Mouse (Mus musculus) midbrain, postnatal 0 days (tissue): ENCODE measurements around the gene Lrrc61. TPM values are rescaled to one million over a fixed set of nuclear protein-coding genes. Genes with fewer than 3 reads are reported as not detected.

ENCODE experiments used
- ATAC-seq: fragments of 200-750 bp; cut with Nextera tagmentation; 2 replicates; pipeline ENCODE4 v1.8.0; 2017; ENCODE audit warnings: moderate number of reproducible peaks, mild to moderate bottlenecking, moderate TSS enrichment, moderate library complexity; ENCODE audit not compliant: low FRiP score
- DNase-seq: peaks from one replicate; pipeline ENCODE4 v3.0.0-alpha.2; 2015; ENCODE audit warnings: low spot score
- H3K27ac ChIP-seq: fragments of 300-500 bp; sonication (generic); 2 replicates; pipeline ENCODE4 v1.5.1; 2014; ENCODE audit warnings: low read depth, mild to moderate bottlenecking, low read length, mixed read lengths
- H3K27me3 ChIP-seq: fragments of 300-500 bp; sonication (generic); 2 replicates; pipeline ENCODE4 v1.6.1; 2014; ENCODE audit warnings: low read length, control low read depth, mixed read lengths; ENCODE audit not compliant: insufficient read depth
- H3K36me3 ChIP-seq: fragments of 300-500 bp; sonication (generic); 2 replicates; pipeline ENCODE4 v1.6.1; 2014; ENCODE audit warnings: low read length, control low read depth, mixed read lengths; ENCODE audit not compliant: insufficient read depth
- H3K4me1 ChIP-seq: fragments of 300-500 bp; sonication (generic); 2 replicates; pipeline ENCODE4 v1.6.1; 2014; ENCODE audit warnings: mild to moderate bottlenecking, control low read depth, antibody characterized with exemption, low read length, mixed read lengths; ENCODE audit not compliant: insufficient read depth
- H3K4me2 ChIP-seq: fragments of 300-500 bp; sonication (generic); 2 replicates; pipeline ENCODE4 v1.6.1; 2014; ENCODE audit warnings: low read depth, mild to moderate bottlenecking, low read length, mixed read lengths; ENCODE audit not compliant: poor library complexity, severe bottlenecking
- H3K4me3 ChIP-seq: fragments of 300-500 bp; sonication (generic); 2 replicates; pipeline ENCODE4 v1.5.1; 2014; ENCODE audit warnings: low read depth, mild to moderate bottlenecking, low read length, moderate library complexity
- H3K9ac ChIP-seq: fragments of 300-500 bp; sonication (generic); replicated peaks from 2 replicates; pipeline ENCODE4 v1.6.1; 2014; ENCODE audit warnings: mild to moderate bottlenecking, low read length, moderate library complexity, mixed read lengths; ENCODE audit not compliant: poor library complexity, severe bottlenecking
- H3K9me3 ChIP-seq: fragments of 300-500 bp; sonication (generic); 2 replicates; pipeline ENCODE4 v1.6.1; 2016; ENCODE audit warnings: low read length, control low read depth
- CTCF ChIP-seq: IDR thresholded peaks from 2 replicates; pipeline ENCODE4 v1.5.1; 2016; ENCODE audit warnings: antibody characterized with exemption, mild to moderate bottlenecking
- WGBS: fragments of 180-500 bp; shearing (Covaris S2); extraction: QIAGEN DNeasy Blood & Tissue Kit; methylation state at CpG from one replicate; pipeline ENCODE4 v1.1.7; 2014; 5-methylcytosine and 5-hydroxymethylcytosine counted together
- polyA plus RNA-seq: library from polyadenylated mRNA; unstranded; fragments of >200 nt; fragmentation: Nextera tagmentation; extraction: Ambion mirVana; gene quantifications from 2 replicates; pipeline ENCODE4 v1.2.1, GENCODE M21; 2015
- total RNA-seq: library from RNA; depleted of rRNA; stranded (reverse); fragments of >200 nt; gene quantifications from 2 replicates; pipeline ENCODE4 v1.2.3, GENCODE M21; 2014

The Lrrc61 gene
- total and polyA plus RNA-seq, 2 experiments from 2014 or later = 23.3 to 82.4 TPM

DNA sequence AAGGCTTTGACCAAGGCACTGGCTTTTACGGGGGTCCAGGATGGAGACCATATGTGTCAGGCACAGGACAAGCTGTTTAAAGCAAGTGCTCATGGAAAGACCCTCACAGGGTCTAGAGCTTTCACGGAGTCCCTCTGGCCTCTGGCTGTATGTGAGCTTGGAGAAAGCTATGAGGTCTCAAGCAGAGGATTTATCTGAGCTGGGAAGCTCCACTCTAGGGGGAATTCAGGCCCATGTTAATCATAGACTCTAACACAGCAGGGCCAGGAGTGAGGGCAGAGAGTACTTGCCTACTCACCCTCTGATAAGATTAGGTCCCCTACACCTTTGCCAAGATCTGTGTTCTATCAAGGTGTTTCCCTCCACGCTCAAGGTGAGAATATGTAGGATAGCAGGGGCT lies 12.0 kb upstream of the Lrrc61 start:
- Histone ChIP-seq H3K4me3 (no peak overlapping the region), H3K27me3 (no peaks in the 10 kb centered on the region), H3K9me3 (no peaks in the 10 kb centered on the region), H3K36me3 (peaks cover 22% of the 10 kb centered on the region), H3K9ac (no peak overlapping the region), H3K27ac (no peak overlapping the region), H3K4me2 (no peak overlapping the region), H3K4me1 (peaks cover 10% of the 10 kb centered on the region)
- TF ChIP-seq CTCF = no peak
- no peak for DNase-seq
- 88% methylated on average over 3 of the region's 3 CpGs for WGBS
- ATAC-seq = no peak

DNA sequence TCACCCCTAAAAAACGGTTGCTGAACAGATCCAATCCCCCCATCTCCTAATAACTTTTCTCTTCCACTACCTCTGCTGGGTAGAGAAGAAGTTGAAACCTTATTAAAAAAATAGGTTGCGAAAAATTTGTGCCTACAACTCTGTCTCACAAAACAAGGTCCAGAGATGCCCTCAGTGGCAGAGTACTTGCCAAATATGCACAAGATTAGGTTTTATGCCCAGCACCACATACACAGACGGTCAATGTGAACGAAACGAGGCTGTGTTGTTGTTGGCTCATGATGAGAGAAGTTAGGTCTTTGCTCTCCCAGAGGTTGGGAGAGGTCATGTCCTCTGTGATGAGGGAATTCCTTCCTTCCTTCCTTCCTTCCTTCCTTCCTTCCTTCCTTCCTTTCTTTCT lies 9.3 kb upstream of the Lrrc61 start:
- H3K9me3 ChIP-seq = no peaks in the 10 kb centered on the region
- no peak overlapping the region for H3K4me2 ChIP-seq
- no peak for DNase-seq
- no peaks in the 10 kb centered on the region for H3K27me3 ChIP-seq
- H3K36me3 ChIP-seq = peaks cover 20% of the 10 kb centered on the region
- 85% methylated on average over 5 of the region's 5 CpGs for WGBS
- H3K4me3 ChIP-seq = no peak overlapping the region
- no peak overlapping the region for H3K9ac ChIP-seq
- no peaks in the 10 kb centered on the region for H3K4me1 ChIP-seq
- no peak for ATAC-seq
- H3K27ac ChIP-seq = no peak overlapping the region
- no peak for TF ChIP-seq CTCF

DNA sequence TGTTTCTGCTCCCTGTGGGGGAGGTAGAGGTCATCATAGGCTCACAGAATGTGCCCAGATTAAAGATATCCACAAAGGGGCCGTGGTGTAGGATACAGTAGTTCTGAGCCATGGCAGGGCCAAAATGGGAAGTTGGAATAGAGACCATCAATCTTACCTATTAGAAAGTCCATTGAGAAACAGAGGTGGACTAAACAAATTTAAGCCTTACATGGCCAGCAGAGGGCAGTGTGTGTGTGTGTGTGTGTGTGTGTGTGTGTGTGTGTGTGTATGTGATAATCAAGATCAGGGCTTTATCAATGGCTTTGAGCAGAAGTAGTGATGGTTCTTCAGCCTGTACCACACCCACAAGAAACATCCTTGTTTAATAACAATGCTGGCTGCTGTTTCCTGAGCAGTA lies 8.3 kb upstream of the Lrrc61 start:
- no peaks in the 10 kb centered on the region for H3K27me3 ChIP-seq
- ATAC-seq = 0 out of 2 replicates have a peak, but pooled peaks have one; percentile 29
- peaks cover 12% of the 10 kb centered on the region for H3K36me3 ChIP-seq
- peak; percentile 79 for TF ChIP-seq CTCF
- H3K4me1 ChIP-seq = no peaks in the 10 kb centered on the region
- peak; percentile 63 for DNase-seq
- H3K27ac ChIP-seq = no peak overlapping the region
- WGBS = 58% methylated on average over 1 of the region's 1 CpGs
- no peak overlapping the region for H3K9ac ChIP-seq
- no peak overlapping the region for H3K4me3 ChIP-seq
- no peaks in the 10 kb centered on the region for H3K9me3 ChIP-seq
- H3K4me2 ChIP-seq = no peak overlapping the region

DNA sequence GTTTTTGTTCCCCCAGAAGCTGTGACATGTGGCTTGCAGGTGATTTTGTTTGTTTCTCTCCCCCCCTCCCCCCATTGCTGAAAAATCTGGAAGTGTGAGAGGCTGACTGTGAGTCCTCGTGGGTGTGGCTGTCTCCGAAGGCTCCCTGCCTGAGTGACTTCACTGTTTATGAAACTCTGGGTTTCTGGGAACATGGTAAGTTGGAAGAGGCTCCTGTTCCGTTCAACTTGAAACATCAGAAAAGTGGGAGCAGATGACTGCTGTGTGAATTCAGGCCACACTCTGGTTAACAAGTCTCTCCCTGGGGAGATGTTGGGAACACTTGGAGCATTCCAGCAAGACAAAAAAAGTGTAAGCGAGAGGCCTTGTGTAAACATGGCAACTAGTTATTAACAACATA lies 7.7 kb upstream of the Lrrc61 start:
- no peak for TF ChIP-seq CTCF
- DNase-seq (no peak), ATAC-seq (no peak)
- no peaks in the 10 kb centered on the region for H3K9me3 ChIP-seq
- H3K27ac ChIP-seq = no peak overlapping the region
- H3K4me3 ChIP-seq = no peak overlapping the region
- H3K27me3 ChIP-seq = no peaks in the 10 kb centered on the region
- peaks cover 6% of the 10 kb centered on the region for H3K36me3 ChIP-seq
- no peak overlapping the region for H3K9ac ChIP-seq
- no peak overlapping the region for H3K4me2 ChIP-seq
- 73% methylated on average over 4 of the region's 4 CpGs for WGBS
- H3K4me1 ChIP-seq = no peaks in the 10 kb centered on the region

DNA sequence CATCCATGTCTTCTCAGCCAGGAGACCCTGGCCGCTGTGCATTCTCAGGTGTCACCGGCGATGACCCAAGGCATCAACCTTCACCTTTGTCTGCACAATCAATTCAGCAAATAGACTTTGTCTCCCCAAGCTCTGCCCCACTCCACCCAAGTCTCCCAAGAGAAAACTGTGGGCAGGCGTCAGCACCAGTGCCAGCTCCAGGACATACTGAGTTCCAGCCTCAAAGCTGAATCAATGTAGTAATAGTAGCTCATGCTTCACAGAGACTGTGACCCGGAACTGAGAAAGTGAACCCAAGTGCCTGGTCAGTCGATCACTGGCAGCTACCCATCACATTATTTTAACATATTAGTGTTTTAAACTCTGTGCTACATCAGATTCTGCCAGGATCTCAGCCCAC lies 6.3 kb upstream of the Lrrc61 start:
- no peak overlapping the region for H3K9ac ChIP-seq
- ATAC-seq (no peak), DNase-seq (no peak)
- WGBS = 87% methylated on average over 6 of the region's 6 CpGs
- H3K4me1 ChIP-seq = no peaks in the 10 kb centered on the region
- H3K36me3 ChIP-seq = no peaks in the 10 kb centered on the region
- TF ChIP-seq CTCF = no peak
- H3K9me3 ChIP-seq = no peaks in the 10 kb centered on the region
- no peak overlapping the region for H3K4me2 ChIP-seq
- no peak overlapping the region for H3K4me3 ChIP-seq
- no peak overlapping the region for H3K27ac ChIP-seq
- H3K27me3 ChIP-seq = no peaks in the 10 kb centered on the region

DNA sequence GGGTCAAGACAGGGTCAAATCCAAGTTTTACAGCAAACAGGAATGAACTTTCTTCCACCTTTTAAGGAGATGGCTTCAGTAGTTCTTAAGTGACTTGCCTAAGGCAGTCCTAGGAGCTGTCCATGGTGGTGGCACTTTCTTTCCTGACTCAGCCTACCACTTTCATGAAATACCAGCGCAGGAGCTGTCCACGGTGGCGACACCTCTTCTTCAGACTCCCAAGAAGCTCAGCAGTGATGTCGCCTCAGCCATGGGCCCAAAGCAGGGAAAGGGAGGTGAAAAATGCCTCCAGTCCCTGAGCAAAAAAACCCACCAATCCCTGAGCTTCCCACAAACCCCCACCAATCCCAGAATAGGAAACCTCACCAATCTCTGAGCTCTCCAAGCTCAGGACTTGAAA lies 1.7 kb upstream of the Lrrc61 start:
- peaks cover 11% of the 10 kb centered on the region; the same call in 1 of the 2 replicates for H3K4me1 ChIP-seq
- ATAC-seq (no peak), DNase-seq (no peak)
- no peak overlapping the region for H3K4me3 ChIP-seq
- H3K27me3 ChIP-seq = no peaks in the 10 kb centered on the region
- no peak overlapping the region for H3K27ac ChIP-seq
- no peaks in the 10 kb centered on the region for H3K36me3 ChIP-seq
- 74% methylated on average over 4 of the region's 4 CpGs for WGBS
- no peak for TF ChIP-seq CTCF
- no peaks in the 10 kb centered on the region for H3K9me3 ChIP-seq
- H3K9ac ChIP-seq = no peak overlapping the region
- no peak overlapping the region for H3K4me2 ChIP-seq
